Mouse (Mus musculus): Measurements from ENCODE around the gene Drd4.

DNA sequence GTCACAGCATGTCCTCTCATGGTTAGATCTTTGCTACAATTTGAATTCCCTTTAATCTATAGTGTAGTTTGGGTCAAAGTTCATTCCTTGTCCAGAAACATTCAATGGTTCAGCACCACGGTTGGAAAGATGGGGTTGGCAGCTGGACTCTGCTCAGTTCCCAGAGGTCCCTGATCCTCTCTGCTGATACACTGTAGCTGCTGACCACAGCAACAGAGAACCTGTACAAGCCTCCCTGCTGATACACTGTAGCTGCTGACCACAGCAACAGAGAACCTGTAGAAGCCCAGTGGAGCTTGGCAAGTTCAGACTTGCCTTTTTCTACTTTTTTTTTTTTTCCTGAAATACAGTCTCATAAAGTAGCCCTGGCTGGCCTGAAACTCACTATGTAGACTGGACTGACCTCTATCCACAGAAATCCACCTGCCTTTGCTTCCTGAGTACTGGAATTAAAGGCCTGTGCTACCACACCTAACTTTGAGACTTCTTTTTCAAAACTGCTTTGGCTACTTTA lies 25.9 kb downstream of the Drd4 start:
- TF ChIP-seq GATA1 (IDR thresholded peaks at IDR 0.05; ENCODE audit: borderline replicate concordance, low read length), result no peak
- no peak for TF ChIP-seq FLI1 (IDR thresholded peaks at IDR 0.05; ENCODE audit: low read length)
